In the genomic region with DNA sequence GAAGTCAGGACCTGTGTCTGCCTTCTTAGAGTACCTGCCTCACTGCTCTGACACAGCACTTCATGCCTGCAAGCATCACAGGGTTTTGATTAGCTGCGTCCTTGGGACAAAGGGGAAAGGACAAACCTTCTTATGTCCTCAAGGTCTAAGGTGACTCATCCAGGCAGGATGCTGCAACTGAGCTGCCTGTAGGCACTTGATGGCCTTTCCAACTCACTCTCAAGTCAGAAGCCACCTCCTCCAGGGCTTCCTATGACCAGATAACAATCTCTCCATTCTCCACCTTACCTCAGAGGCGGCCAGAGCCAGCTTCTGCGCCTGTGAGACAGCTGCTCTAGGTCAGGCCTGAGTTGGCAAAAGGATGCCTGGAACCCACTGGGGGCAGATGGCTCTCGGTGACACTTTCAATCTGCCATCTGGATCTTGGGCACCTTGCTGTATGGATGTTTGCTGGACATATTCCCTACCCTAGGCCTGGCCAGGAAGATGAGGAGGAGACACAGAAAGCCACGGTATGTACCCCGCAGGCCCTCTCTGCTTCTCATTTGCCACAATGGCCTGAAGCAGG, we compare ENCODE assay signal across 10 mouse cellular contexts. TPM values are rescaled to one million over a fixed set of nuclear protein-coding genes. Genes with fewer than 3 reads are reported as not detected.
DNase-seq lines count a peak whose midpoint lies in the region; ATAC-seq and TF ChIP-seq lines count a peak whose summit lies in the region.
"Had no signal": no experiment of that assay in that cellular context is flagged by ENCODE, and none has a peak within 500 bp of the region (broad histone marks: within the 10 kb centered on the region; RNA-seq: fewer than 3 reads in every experiment).

No protein-coding gene starts in this region.

- no peaks in the 10 kb centered on the region for H3K9me3 ChIP-seq in hindbrain, embryonic 13.5 days
- H3K9me3 ChIP-seq in hindbrain, embryonic 16.5 days (ENCODE audit: control insufficient read depth, low read length) = no peaks in the 10 kb centered on the region
- H3K9me3 ChIP-seq: embryonic facial prominence, embryonic 12.5 days had no signal

- H3K27ac ChIP-seq in hindbrain, embryonic 13.5 days = no peak overlapping the region; the same call in 1 of the 2 replicates
- H3K27ac ChIP-seq in hindbrain, embryonic 16.5 days (ENCODE audit: low read depth, low read length) = no peak overlapping the region
- H3K27ac ChIP-seq in cortical plate, adult 2 months (ENCODE audit: insufficient read depth, low read length) = 0 out of 2 replicates have a peak overlapping the region, but pooled peaks have one; percentile 24
- H3K27ac ChIP-seq: embryonic facial prominence, embryonic 12.5 days had no signal

- DNase-seq in adrenal gland, adult 8-10 months = peak; percentile 58
- no peak for DNase-seq in adrenal gland, postnatal 4 days (ENCODE audit: low spot score in 2 of 2)
- peak; percentile 52 to 57 for DNase-seq in adrenal gland, postnatal 36 days
- no peak for DNase-seq in frontal cortex, postnatal 14 days (ENCODE audit: low spot score in 2 of 2)
- DNase-seq in layer of hippocampus, adult 8-10 months (ENCODE audit: low spot score in 2 of 2) = no peak
- DNase-seq: thymus, postnatal 36 days had no signal

- no peaks in the 10 kb centered on the region for H3K27me3 ChIP-seq in hindbrain, embryonic 13.5 days
- H3K27me3 ChIP-seq in hindbrain, embryonic 16.5 days (replicated peaks; ENCODE audit: control insufficient read depth, insufficient read depth, low read length) = no peaks in the 10 kb centered on the region
- H3K27me3 ChIP-seq: embryonic facial prominence, embryonic 12.5 days had no signal

- H3K4me3 ChIP-seq in hindbrain, embryonic 13.5 days = no peak overlapping the region
- no peak overlapping the region for H3K4me3 ChIP-seq in hindbrain, embryonic 16.5 days (ENCODE audit: low read length)
- no peak overlapping the region for H3K4me3 ChIP-seq in cortical plate, adult 2 months (ENCODE audit: insufficient read depth, low read length)
- H3K4me3 ChIP-seq: embryonic facial prominence, embryonic 12.5 days had no signal

- no peak for TF ChIP-seq POLR2A in cortical plate, adult 2 months (IDR thresholded peaks at IDR 0.05; ENCODE audit: extremely low read depth, insufficient read depth, low read length)

- WGBS in hindbrain, embryonic 13.5 days = 58% methylated on average over 6 of the region's 6 CpGs
- WGBS in hindbrain, embryonic 16.5 days = 64% methylated on average over 6 of the region's 6 CpGs

- H3K4me2 ChIP-seq in hindbrain, embryonic 13.5 days = no peak overlapping the region
- no peak overlapping the region for H3K4me2 ChIP-seq in hindbrain, embryonic 16.5 days (ENCODE audit: low read length)
- H3K4me2 ChIP-seq: embryonic facial prominence, embryonic 12.5 days had no signal

- TF ChIP-seq CTCF in cortical plate, adult 2 months (IDR thresholded peaks at IDR 0.05; ENCODE audit: extremely low read depth, insufficient read depth, low read length) = no peak

- peaks cover 32% of the 10 kb centered on the region for H3K4me1 ChIP-seq in hindbrain, embryonic 13.5 days (replicated peaks)
- H3K4me1 ChIP-seq in hindbrain, embryonic 16.5 days (ENCODE audit: control insufficient read depth, insufficient read depth, low read depth, low read length) = peaks cover 28% of the 10 kb centered on the region
- peaks cover 16% of the 10 kb centered on the region for H3K4me1 ChIP-seq in cortical plate, adult 2 months (ENCODE audit: control insufficient read depth, insufficient read depth, low read length)

- ATAC-seq in hindbrain, embryonic 13.5 days (ENCODE audit: low FRiP score) = no peak
- ATAC-seq in hindbrain, embryonic 16.5 days = no peak

- H3K36me3 ChIP-seq in hindbrain, embryonic 13.5 days = no peaks in the 10 kb centered on the region
- H3K36me3 ChIP-seq in hindbrain, embryonic 16.5 days (ENCODE audit: control insufficient read depth, insufficient read depth, low read length) = no peaks in the 10 kb centered on the region
- H3K36me3 ChIP-seq: embryonic facial prominence, embryonic 12.5 days had no signal

- peak overlapping the region; percentile 53; the same call in 1 of the 2 replicates for H3K9ac ChIP-seq in hindbrain, embryonic 13.5 days
- H3K9ac ChIP-seq in hindbrain, embryonic 16.5 days (ENCODE audit: low read depth, low read length) = no peak overlapping the region
- H3K9ac ChIP-seq: embryonic facial prominence, embryonic 12.5 days had no signal

RNA-seq across cellular contexts. Expression of a gene that starts 14.6 kb away (rescaled TPM):
- 10 to 100 TPM; 39.2 to 41.7 (median 40.0) TPM for total RNA-seq in adrenal gland, adult 8-10 months (2022)
- 10 to 100 TPM; 35.8 to 37.0 TPM for total RNA-seq in adrenal gland, postnatal 4 days (2021)
- polyA plus RNA-seq in hindbrain, embryonic 13.5 days (2015; fragmentation: Nextera tagmentation; extraction: Ambion mirVana) = 65.3 and 67.9 TPM in 2 replicates
- polyA plus RNA-seq in hindbrain, embryonic 16.5 days (2015; fragmentation: Nextera tagmentation; extraction: Ambion mirVana) = 65.3 and 65.7 TPM in 2 replicates
- total RNA-seq in adrenal gland, postnatal 36 days (2021) = 10 to 100 TPM; 37.2 to 39.8 TPM
- polyA plus RNA-seq in cortical plate, adult 2 months (2012; rRNA removed) = 49.6 and 51.0 TPM in 2 replicates
- 10 to 100 TPM; 47.1 to 50.7 (median 48.3) TPM for total RNA-seq in layer of hippocampus, adult 8-10 months (2022)

RNA-seq across cellular contexts. Expression of a gene that starts 14.6 kb away (rescaled TPM):
- total RNA-seq in adrenal gland, adult 8-10 months (2022) = 10 to 100 TPM; 65.7 to 82.3 (median 74.3) TPM
- total RNA-seq in adrenal gland, postnatal 4 days (2021) = 10 to 100 TPM; 65.4 to 70.1 TPM
- 55.1 and 62.1 TPM in 2 replicates for polyA plus RNA-seq in hindbrain, embryonic 13.5 days (2015; fragmentation: Nextera tagmentation; extraction: Ambion mirVana)
- polyA plus RNA-seq in hindbrain, embryonic 16.5 days (2015; fragmentation: Nextera tagmentation; extraction: Ambion mirVana) = 52.9 and 54.7 TPM in 2 replicates
- 10 to 100 TPM; 58.8 to 76.2 TPM for total RNA-seq in adrenal gland, postnatal 36 days (2021)
- 48.4 and 52.6 TPM in 2 replicates for polyA plus RNA-seq in cortical plate, adult 2 months (2012; rRNA removed)
- total RNA-seq in layer of hippocampus, adult 8-10 months (2022) = 10 to 100 TPM; 30.9 to 34.4 (median 33.7) TPM

RNA-seq across cellular contexts. Expression of a gene that starts 20.5 kb away (rescaled TPM):
- total RNA-seq in adrenal gland, adult 8-10 months (2022) = 10 to 100 TPM; 12.8 to 16.6 (median 16.0) TPM
- 10 to 100 TPM; 11.7 to 13.8 TPM for total RNA-seq in adrenal gland, postnatal 4 days (2021)
- 8.6 and 9.3 TPM in 2 replicates for polyA plus RNA-seq in hindbrain, embryonic 13.5 days (2015; fragmentation: Nextera tagmentation; extraction: Ambion mirVana)
- polyA plus RNA-seq in hindbrain, embryonic 16.5 days (2015; fragmentation: Nextera tagmentation; extraction: Ambion mirVana) = 8.8 and 11.1 TPM in 2 replicates
- 10 to 100 TPM; 15.7 to 18.6 TPM for total RNA-seq in adrenal gland, postnatal 36 days (2021)
- polyA plus RNA-seq in cortical plate, adult 2 months (2012; rRNA removed) = 20.0 and 20.8 TPM in 2 replicates
- total RNA-seq in layer of hippocampus, adult 8-10 months (2022) = 10 to 100 TPM; 15.0 to 22.3 (median 19.5) TPM

RNA-seq across cellular contexts. Expression of a gene that starts 26.3 kb away (rescaled TPM):
- 100 to 1,000 TPM in 1 of 4 experiments, 10 to 100 TPM in 3; 50.3 to 118 (median 79.5) TPM for total RNA-seq in adrenal gland, adult 8-10 months (2022)
- 10 to 100 TPM; 39.6 to 40.9 TPM for total RNA-seq in adrenal gland, postnatal 4 days (2021)
- polyA plus RNA-seq in hindbrain, embryonic 13.5 days (2015; fragmentation: Nextera tagmentation; extraction: Ambion mirVana) = 1,675 and 1,703 TPM in 2 replicates
- 1,949 and 2,238 TPM in 2 replicates for polyA plus RNA-seq in hindbrain, embryonic 16.5 days (2015; fragmentation: Nextera tagmentation; extraction: Ambion mirVana)
- 10 to 100 TPM; 34.2 to 53.4 TPM for total RNA-seq in adrenal gland, postnatal 36 days (2021)
- 3,152 and 3,325 TPM in 2 replicates for polyA plus RNA-seq in cortical plate, adult 2 months (2012; rRNA removed)
- 1,000 to 10,000 TPM; 1,127 to 1,400 (median 1,206) TPM for total RNA-seq in layer of hippocampus, adult 8-10 months (2022)

Comparison
In these comparisons a context has a peak if more than half of its experiments do, and no peak if none do; other contexts are left out.
1. DNase-seq: peak in adrenal gland, adult 8-10 months (single experiment) and adrenal gland, postnatal 36 days (2 of 2); none in adrenal gland, postnatal 4 days (0 of 2), frontal cortex, postnatal 14 days (0 of 2) and layer of hippocampus, adult 8-10 months (0 of 2).